ENCODE assay signal across 9 mouse cellular contexts in genomic region chr11:78360125-78360788, GRCm38 (mm10). TPM values are rescaled to one million over a fixed set of nuclear protein-coding genes. Genes with fewer than 3 reads are reported as not detected.
DNase-seq lines count a peak whose midpoint lies in the region; ATAC-seq and TF ChIP-seq lines count a peak whose summit lies in the region.
"Had no signal": no experiment of that assay in that cellular context is flagged by ENCODE, and none has a peak within 500 bp of the region (broad histone marks: within the 10 kb centered on the region; RNA-seq: fewer than 3 reads in every experiment).

No protein-coding gene starts in this region.

- peak; percentile 75 for TF ChIP-seq CTCF in C2C12 (IDR thresholded peaks at IDR 0.05; ENCODE audit: control insufficient read depth, insufficient read depth, insufficient read length)
- TF ChIP-seq CTCF in kidney, postnatal 0 days (IDR thresholded peaks at IDR 0.05; ENCODE audit: low read depth), result peak; percentile 87

- H3K9me3 ChIP-seq in embryonic facial prominence, embryonic 11.5 days (replicated peaks; ENCODE audit: control insufficient read depth, low read length), result no peaks in the 10 kb centered on the region
- H3K9me3 ChIP-seq in heart, embryonic 12.5 days (replicated peaks), result no peaks in the 10 kb centered on the region
- H3K9me3 ChIP-seq in kidney, postnatal 0 days (replicated peaks; ENCODE audit: low read length), result no peaks in the 10 kb centered on the region
- H3K9me3 ChIP-seq in liver, embryonic 16.5 days (replicated peaks; ENCODE audit: control insufficient read depth, low read length), result no peaks in the 10 kb centered on the region
- no peaks in the 10 kb centered on the region for H3K9me3 ChIP-seq in neural tube, embryonic 12.5 days

- no peaks in the 10 kb centered on the region for H3K4me1 ChIP-seq in embryonic facial prominence, embryonic 11.5 days (ENCODE audit: control insufficient read depth, insufficient read depth, low read length)
- H3K4me1 ChIP-seq in heart, embryonic 12.5 days (replicated peaks), result no peaks in the 10 kb centered on the region
- 0 out of 2 replicates have a peak, but pooled peaks cover 12% of the 10 kb centered on the region for H3K4me1 ChIP-seq in kidney, postnatal 0 days (replicated peaks; ENCODE audit: insufficient read depth, low read length)
- peaks cover 6% of the 10 kb centered on the region for H3K4me1 ChIP-seq in liver, embryonic 16.5 days (ENCODE audit: control insufficient read depth, low read depth, low read length)
- H3K4me1 ChIP-seq in neural tube, embryonic 12.5 days, result 0 out of 2 replicates have a peak, but pooled peaks cover 5% of the 10 kb centered on the region

- H3ac ChIP-seq in C2C12 (ENCODE audit: control insufficient read depth, insufficient read length, low read depth), result no peak overlapping the region

- H3K36me3 ChIP-seq in C2C12 (ENCODE audit: control insufficient read depth, insufficient read depth), result no peaks in the 10 kb centered on the region
- H3K36me3 ChIP-seq in embryonic facial prominence, embryonic 11.5 days (replicated peaks; ENCODE audit: control insufficient read depth, insufficient read depth, low read depth, low read length), result no peaks in the 10 kb centered on the region
- H3K36me3 ChIP-seq in heart, embryonic 12.5 days, result no peaks in the 10 kb centered on the region
- H3K36me3 ChIP-seq in kidney, postnatal 0 days (ENCODE audit: insufficient read depth, low read length), result no peaks in the 10 kb centered on the region
- no peaks in the 10 kb centered on the region for H3K36me3 ChIP-seq in liver, embryonic 16.5 days (ENCODE audit: control insufficient read depth, insufficient read depth)
- no peaks in the 10 kb centered on the region for H3K36me3 ChIP-seq in neural tube, embryonic 12.5 days

- no peaks in the 10 kb centered on the region for H3K79me3 ChIP-seq in C2C12 (ENCODE audit: low read depth)

- no peak overlapping the region for H3K4me3 ChIP-seq in C2C12 (ENCODE audit: insufficient read depth, poor library complexity, severe bottlenecking)
- H3K4me3 ChIP-seq in embryonic facial prominence, embryonic 11.5 days (ENCODE audit: low read depth, low read length), result peak overlapping the region; percentile 9; the same call in 1 of the 2 replicates
- peak overlapping the region; percentile 37 for H3K4me3 ChIP-seq in heart, embryonic 12.5 days
- peak overlapping the region; percentile 29 for H3K4me3 ChIP-seq in kidney, postnatal 0 days (replicated peaks; ENCODE audit: low read depth, low read length)
- peak overlapping the region; percentile 61 for H3K4me3 ChIP-seq in liver, embryonic 16.5 days (ENCODE audit: low read depth, low read length)
- no peak overlapping the region for H3K4me3 ChIP-seq in neural tube, embryonic 12.5 days

- H3K27ac ChIP-seq in embryonic facial prominence, embryonic 11.5 days (replicated peaks; ENCODE audit: low read depth, low read length), result no peak overlapping the region
- H3K27ac ChIP-seq in heart, embryonic 12.5 days (ENCODE audit: poor library complexity, severe bottlenecking), result no peak overlapping the region
- no peak overlapping the region for H3K27ac ChIP-seq in kidney, postnatal 0 days
- H3K27ac ChIP-seq in liver, embryonic 16.5 days (ENCODE audit: low read length), result no peak overlapping the region
- H3K27ac ChIP-seq in neural tube, embryonic 12.5 days, result no peak overlapping the region

- no peak overlapping the region for H3K9ac ChIP-seq in embryonic facial prominence, embryonic 11.5 days (replicated peaks; ENCODE audit: low read length)
- H3K9ac ChIP-seq in heart, embryonic 12.5 days, result no peak overlapping the region
- no peak overlapping the region for H3K9ac ChIP-seq in kidney, postnatal 0 days (ENCODE audit: low read depth, low read length)
- no peak overlapping the region; the same call in 1 of the 2 replicates for H3K9ac ChIP-seq in liver, embryonic 16.5 days (ENCODE audit: low read depth, low read length)
- no peak overlapping the region for H3K9ac ChIP-seq in neural tube, embryonic 12.5 days

- no peaks in the 10 kb centered on the region for H3K79me2 ChIP-seq in C2C12 (ENCODE audit: control insufficient read depth, insufficient read depth)

- WGBS in embryonic facial prominence, embryonic 11.5 days, result 12% methylated on average over 13 of the region's 13 CpGs
- WGBS in heart, embryonic 12.5 days, result 8% methylated on average over 13 of the region's 13 CpGs
- WGBS in kidney, postnatal 0 days, result 13% methylated on average over 13 of the region's 13 CpGs
- WGBS in liver, embryonic 16.5 days (ENCODE audit: insufficient replicate concordance), result 8% methylated on average over 13 of the region's 13 CpGs
- WGBS in neural tube, embryonic 12.5 days, result 12% methylated on average over 13 of the region's 13 CpGs

- H3K4me2 ChIP-seq in embryonic facial prominence, embryonic 11.5 days (ENCODE audit: low read depth, low read length), result peak overlapping the region; percentile 29; the same call in 1 of the 2 replicates
- peak overlapping the region; percentile 67 for H3K4me2 ChIP-seq in heart, embryonic 12.5 days
- peak overlapping the region; percentile 60 for H3K4me2 ChIP-seq in kidney, postnatal 0 days (ENCODE audit: low read length)
- H3K4me2 ChIP-seq in liver, embryonic 16.5 days (ENCODE audit: low read depth, low read length), result peak overlapping the region; percentile 73
- H3K4me2 ChIP-seq in neural tube, embryonic 12.5 days (replicated peaks), result peak overlapping the region; percentile 52

- DNase-seq in adrenal gland, postnatal 10 days, result peak; percentile 88
- DNase-seq in embryonic facial prominence, embryonic 11.5 days (ENCODE audit: low spot score), result peak; percentile 89
- peak; percentile 89 for DNase-seq in kidney, postnatal 0 days (ENCODE audit: low spot score)
- DNase-seq in thymus, adult 18-20 months, result peak; percentile 30 to 48

- peak; percentile 69 for ATAC-seq in embryonic facial prominence, embryonic 11.5 days (replicated peaks; ENCODE audit: insufficient number of reproducible peaks, low FRiP score, low TSS enrichment, low read depth)
- ATAC-seq in heart, embryonic 12.5 days (ENCODE audit: insufficient number of reproducible peaks, low FRiP score), result peak; percentile 67
- peak; percentile 57; the same call in 1 of the 2 replicates for ATAC-seq in kidney, postnatal 0 days (replicated peaks; ENCODE audit: low FRiP score, low read depth)
- ATAC-seq in liver, embryonic 16.5 days (ENCODE audit: low read depth), result peak; percentile 69
- peak; percentile 56 for ATAC-seq in neural tube, embryonic 12.5 days (ENCODE audit: low FRiP score, low read depth)

- no peaks in the 10 kb centered on the region for H3K27me3 ChIP-seq in C2C12 (ENCODE audit: control insufficient read depth, insufficient read depth, insufficient read length)
- no peaks in the 10 kb centered on the region for H3K27me3 ChIP-seq in embryonic facial prominence, embryonic 11.5 days (ENCODE audit: control insufficient read depth, insufficient read depth, low read length)
- peaks cover 37% of the 10 kb centered on the region for H3K27me3 ChIP-seq in heart, embryonic 12.5 days (replicated peaks)
- H3K27me3 ChIP-seq in kidney, postnatal 0 days (ENCODE audit: insufficient read depth, low read length), result no peaks in the 10 kb centered on the region
- H3K27me3 ChIP-seq in liver, embryonic 16.5 days (ENCODE audit: control insufficient read depth, insufficient read depth, low read depth, low read length), result no peaks in the 10 kb centered on the region
- 0 out of 2 replicates have a peak, but pooled peaks cover 3% of the 10 kb centered on the region for H3K27me3 ChIP-seq in neural tube, embryonic 12.5 days (replicated peaks)

RNA-seq across cellular contexts. Expression of gene Unc119, which starts 17.0 kb away (rescaled TPM):
- 29.5 TPM for polyA plus RNA-seq in C2C12 (2012; fragmentation: generic; extraction: Trizol)
- total RNA-seq in adrenal gland, postnatal 10 days (2021), result 10 to 100 TPM; 36.1 to 42.5 TPM
- polyA plus RNA-seq in embryonic facial prominence, embryonic 11.5 days (2014; fragmentation: Nextera tagmentation; extraction: Ambion mirVana), result 77.0 and 84.7 TPM in 2 replicates
- polyA plus RNA-seq in heart, embryonic 12.5 days (2016; fragmentation: Nextera tagmentation; extraction: Ambion mirVana), result 45.6 and 47.7 TPM in 2 replicates
- polyA plus RNA-seq in kidney, postnatal 0 days (2015; fragmentation: Nextera tagmentation; extraction: Ambion mirVana), result 30.4 TPM in 2 replicates
- polyA plus RNA-seq in liver, embryonic 16.5 days (2015; fragmentation: Nextera tagmentation; extraction: Ambion mirVana), result 22.7 and 24.1 TPM in 2 replicates
- polyA plus RNA-seq in neural tube, embryonic 12.5 days (2016; fragmentation: Nextera tagmentation; extraction: Ambion mirVana), result 80.8 and 89.3 TPM in 2 replicates

RNA-seq across cellular contexts. Expression of gene Foxn1, which starts 26.1 kb away (rescaled TPM):
- 0.39 TPM for polyA plus RNA-seq in C2C12 (2012; fragmentation: generic; extraction: Trizol)
- under 1 TPM in 1 of 2 experiments, not detected in 1; 0.09 TPM for total RNA-seq in adrenal gland, postnatal 10 days (2021)
- 0.14 and 0.50 TPM in 2 replicates for polyA plus RNA-seq in embryonic facial prominence, embryonic 11.5 days (2014; fragmentation: Nextera tagmentation; extraction: Ambion mirVana)
- not detected in 2 replicates for polyA plus RNA-seq in heart, embryonic 12.5 days (2016; fragmentation: Nextera tagmentation; extraction: Ambion mirVana)
- not detected in 2 replicates for polyA plus RNA-seq in kidney, postnatal 0 days (2015; fragmentation: Nextera tagmentation; extraction: Ambion mirVana)
- polyA plus RNA-seq in liver, embryonic 16.5 days (2015; fragmentation: Nextera tagmentation; extraction: Ambion mirVana), result not detected in 2 replicates
- polyA plus RNA-seq in neural tube, embryonic 12.5 days (2016; fragmentation: Nextera tagmentation; extraction: Ambion mirVana), result not detected in 2 replicates
- total RNA-seq: gastrocnemius, adult 8-10 months had no signal

RNA-seq across cellular contexts. Expression of gene Pigs, which starts 32.0 kb away (rescaled TPM):
- 37.1 TPM for polyA plus RNA-seq in C2C12 (2012; fragmentation: generic; extraction: Trizol)
- total RNA-seq in adrenal gland, postnatal 10 days (2021), result 10 to 100 TPM; 40.1 to 40.3 TPM
- 55.4 and 64.0 TPM in 2 replicates for polyA plus RNA-seq in embryonic facial prominence, embryonic 11.5 days (2014; fragmentation: Nextera tagmentation; extraction: Ambion mirVana)
- 71.4 and 75.6 TPM in 2 replicates for polyA plus RNA-seq in heart, embryonic 12.5 days (2016; fragmentation: Nextera tagmentation; extraction: Ambion mirVana)
- 67.5 and 74.9 TPM in 2 replicates for polyA plus RNA-seq in kidney, postnatal 0 days (2015; fragmentation: Nextera tagmentation; extraction: Ambion mirVana)
- 31.2 and 36.0 TPM in 2 replicates for polyA plus RNA-seq in liver, embryonic 16.5 days (2015; fragmentation: Nextera tagmentation; extraction: Ambion mirVana)
- polyA plus RNA-seq in neural tube, embryonic 12.5 days (2016; fragmentation: Nextera tagmentation; extraction: Ambion mirVana), result 66.4 and 73.6 TPM in 2 replicates

RNA-seq across cellular contexts. Expression of gene Aldoc, which starts 37.5 kb away (rescaled TPM):
- 0.91 TPM for polyA plus RNA-seq in C2C12 (2012; fragmentation: generic; extraction: Trizol)
- 1 to 10 TPM; 8.3 to 8.6 TPM for total RNA-seq in adrenal gland, postnatal 10 days (2021)
- polyA plus RNA-seq in embryonic facial prominence, embryonic 11.5 days (2014; fragmentation: Nextera tagmentation; extraction: Ambion mirVana), result 2.7 and 4.6 TPM in 2 replicates
- 10.0 and 12.6 TPM in 2 replicates for polyA plus RNA-seq in heart, embryonic 12.5 days (2016; fragmentation: Nextera tagmentation; extraction: Ambion mirVana)
- 12.5 and 13.0 TPM in 2 replicates for polyA plus RNA-seq in kidney, postnatal 0 days (2015; fragmentation: Nextera tagmentation; extraction: Ambion mirVana)
- 15.0 and 19.6 TPM in 2 replicates for polyA plus RNA-seq in liver, embryonic 16.5 days (2015; fragmentation: Nextera tagmentation; extraction: Ambion mirVana)
- 16.8 and 17.2 TPM in 2 replicates for polyA plus RNA-seq in neural tube, embryonic 12.5 days (2016; fragmentation: Nextera tagmentation; extraction: Ambion mirVana)

RNA-seq across cellular contexts. Expression of gene Spag5, which starts 58.9 kb away (rescaled TPM):
- 33.1 TPM for polyA plus RNA-seq in C2C12 (2012; fragmentation: generic; extraction: Trizol)
- total RNA-seq in adrenal gland, postnatal 10 days (2021), result 10 to 100 TPM; 11.2 to 16.1 TPM
- polyA plus RNA-seq in embryonic facial prominence, embryonic 11.5 days (2014; fragmentation: Nextera tagmentation; extraction: Ambion mirVana), result 54.8 and 62.0 TPM in 2 replicates
- 27.2 and 34.0 TPM in 2 replicates for polyA plus RNA-seq in heart, embryonic 12.5 days (2016; fragmentation: Nextera tagmentation; extraction: Ambion mirVana)
- polyA plus RNA-seq in kidney, postnatal 0 days (2015; fragmentation: Nextera tagmentation; extraction: Ambion mirVana), result 12.4 and 14.8 TPM in 2 replicates
- polyA plus RNA-seq in liver, embryonic 16.5 days (2015; fragmentation: Nextera tagmentation; extraction: Ambion mirVana), result 33.0 and 33.7 TPM in 2 replicates
- polyA plus RNA-seq in neural tube, embryonic 12.5 days (2016; fragmentation: Nextera tagmentation; extraction: Ambion mirVana), result 33.6 and 34.2 TPM in 2 replicates

Comparison
In these comparisons a context has a peak if more than half of its experiments do, and no peak if none do; other contexts are left out.
1. H3K4me3 ChIP-seq: peak in embryonic facial prominence, embryonic 11.5 days (single experiment), heart, embryonic 12.5 days (single experiment), kidney, postnatal 0 days (single experiment) and liver, embryonic 16.5 days (single experiment); none in C2C12 (single experiment) and neural tube, embryonic 12.5 days (single experiment).
2. DNase-seq: peak in every context shown above with its lines; median percentile 89 in embryonic facial prominence, embryonic 11.5 days; 89 in kidney, postnatal 0 days; 88 in adrenal gland, postnatal 10 days; 39 in thymus, adult 18-20 months.
3. Peak in every context shown above with its lines, with median percentiles within 50 percentile points of each other: ATAC-seq and H3K4me2 ChIP-seq.